Mouse (Mus musculus): ENCODE results near the gene Fars2. TPM values are rescaled to one million over a fixed set of nuclear protein-coding genes. Genes with fewer than 3 reads are reported as not detected.

The Fars2 gene
- polyA plus RNA-seq, 1 experiment from 2014 or later: 31.2 TPM

DNA sequence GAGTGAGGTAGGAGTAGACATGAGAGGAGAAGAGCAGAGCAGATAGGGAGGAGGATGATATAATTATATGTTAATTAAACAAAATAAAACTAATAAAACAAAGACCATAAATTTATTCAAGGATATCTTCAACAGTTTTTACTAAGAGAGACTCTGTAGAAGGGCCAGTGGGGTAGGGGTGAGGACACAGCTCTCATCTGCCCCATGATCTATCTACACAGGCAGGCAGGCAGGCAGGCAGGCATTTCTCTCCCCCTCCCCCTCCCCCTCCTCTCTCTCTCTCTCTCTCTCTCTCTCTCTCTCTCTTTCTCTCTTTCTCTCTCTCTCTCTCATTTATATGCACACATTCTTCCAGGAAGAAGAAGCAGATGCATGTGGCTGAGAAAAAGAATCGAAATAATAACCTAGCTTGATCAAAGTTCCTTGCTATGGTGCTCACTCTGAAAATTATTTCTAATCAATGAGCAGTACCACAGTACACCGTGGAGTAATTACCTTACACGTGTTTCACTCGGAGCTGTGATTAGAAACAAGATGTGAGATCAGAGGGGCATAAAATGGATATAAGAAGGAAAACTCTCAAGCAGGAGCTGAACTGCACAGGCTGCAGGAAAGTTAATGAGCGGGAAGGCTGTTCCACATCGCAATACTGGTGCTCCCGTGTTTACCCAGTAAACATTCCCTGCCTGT, 312.4 kb downstream of the Fars2 start:
- Histone ChIP-seq H3K27me3 (ENCODE audit: control insufficient read depth, insufficient read depth, low read length) (no peaks in the 10 kb centered on the region), H3K4me1 (replicated peaks; ENCODE audit: control insufficient read depth, insufficient read depth, low read length) (0 out of 2 replicates have a peak, but pooled peaks cover 7% of the 10 kb centered on the region), H3K4me3 (replicated peaks; ENCODE audit: low read length) (no peak overlapping the region), H3K27ac (0 out of 2 replicates have a peak overlapping the region, but pooled peaks have one; percentile 1), H3K9me3 (ENCODE audit: control insufficient read depth, low read length) (no peaks in the 10 kb centered on the region), H3K4me2 (replicated peaks) (no peak overlapping the region), H3K9ac (no peak overlapping the region), H3K36me3 (replicated peaks; ENCODE audit: control insufficient read depth, insufficient read depth) (no peaks in the 10 kb centered on the region)
- DNase-seq (ENCODE audit: low spot score): no peak
- no peak; the same call in 1 of the 2 replicates for ATAC-seq (ENCODE audit: low FRiP score)
- WGBS: 57% methylated on average over 7 of the region's 7 CpGs

DNA sequence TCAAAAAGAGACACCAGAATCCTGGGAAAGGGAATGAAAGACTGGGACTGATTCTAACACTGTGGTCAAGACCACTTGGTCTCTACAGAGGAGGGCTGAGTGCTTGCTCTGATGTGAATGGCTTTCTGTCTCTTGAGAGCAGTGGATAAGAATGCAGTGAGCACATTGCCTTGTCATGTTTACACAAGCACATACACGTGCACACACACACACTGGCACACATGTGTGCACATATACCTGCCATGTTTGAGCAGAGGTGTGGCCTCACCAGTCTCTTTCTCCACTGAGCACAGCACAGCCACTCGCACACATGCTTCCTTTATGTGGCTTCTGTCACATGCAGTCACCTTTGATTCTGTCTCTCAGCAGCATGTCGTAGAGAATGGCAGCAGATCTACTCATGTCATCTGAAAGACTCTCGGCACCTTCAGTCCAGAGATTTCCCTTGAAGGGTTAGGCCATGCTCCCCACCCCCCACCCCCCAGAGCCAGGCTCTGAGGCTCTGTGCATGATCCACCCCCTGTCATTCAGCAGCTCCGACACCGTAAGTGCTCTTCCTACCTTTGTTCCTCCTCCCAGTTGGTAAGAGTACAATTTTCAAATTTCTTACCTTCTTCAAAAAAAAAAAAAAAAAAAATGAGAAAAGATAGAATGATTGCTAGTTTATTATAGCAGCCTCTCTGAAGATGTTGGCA, 313.4 kb downstream of the Fars2 start:
- 0 out of 2 replicates have a peak overlapping the region, but pooled peaks have one; percentile 1 for H3K27ac ChIP-seq
- ATAC-seq (ENCODE audit: low FRiP score) (no peak), DNase-seq (ENCODE audit: low spot score) (no peak)
- H3K36me3 ChIP-seq (replicated peaks; ENCODE audit: control insufficient read depth, insufficient read depth): no peaks in the 10 kb centered on the region
- WGBS: 67% methylated on average over 6 of the region's 6 CpGs
- H3K9me3 ChIP-seq (ENCODE audit: control insufficient read depth, low read length): no peaks in the 10 kb centered on the region
- H3K4me2 ChIP-seq (replicated peaks): no peak overlapping the region
- no peak overlapping the region for H3K9ac ChIP-seq
- no peak overlapping the region for H3K4me3 ChIP-seq (replicated peaks; ENCODE audit: low read length)
- H3K4me1 ChIP-seq (replicated peaks; ENCODE audit: control insufficient read depth, insufficient read depth, low read length): 0 out of 2 replicates have a peak, but pooled peaks cover 7% of the 10 kb centered on the region
- H3K27me3 ChIP-seq (ENCODE audit: control insufficient read depth, insufficient read depth, low read length): no peaks in the 10 kb centered on the region

DNA sequence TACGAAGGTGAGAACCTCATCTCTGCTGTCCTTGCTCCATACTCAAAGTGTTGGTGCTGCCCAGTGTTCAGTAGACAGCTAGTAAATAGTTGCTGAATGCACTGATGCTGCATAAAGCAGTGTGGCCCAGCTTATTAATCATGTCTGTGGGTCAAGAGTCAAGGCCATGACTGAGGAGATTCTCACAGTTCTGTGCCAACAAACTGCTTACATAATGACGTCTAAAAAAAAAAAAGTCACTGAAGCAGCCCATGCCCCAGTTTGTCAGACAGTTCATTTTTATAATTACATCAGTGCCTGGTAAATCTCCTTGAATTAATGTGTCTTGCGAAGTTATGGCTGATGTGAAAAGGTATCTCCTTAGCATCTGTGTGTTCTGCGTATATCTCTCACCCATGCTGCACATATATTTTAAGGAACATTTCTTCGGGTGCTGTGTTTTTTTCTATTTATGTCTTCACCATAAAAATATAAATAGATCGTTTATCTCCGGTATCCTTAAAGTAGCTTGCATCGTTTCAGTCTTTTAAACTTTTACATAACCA, 314.8 kb downstream of the Fars2 start:
- no peak overlapping the region for H3K27ac ChIP-seq
- no peak overlapping the region for H3K4me2 ChIP-seq (replicated peaks)
- H3K27me3 ChIP-seq (ENCODE audit: control insufficient read depth, insufficient read depth, low read length): no peaks in the 10 kb centered on the region
- ATAC-seq (ENCODE audit: low FRiP score) (no peak), DNase-seq (ENCODE audit: low spot score) (no peak)
- H3K9me3 ChIP-seq (ENCODE audit: control insufficient read depth, low read length): no peaks in the 10 kb centered on the region
- H3K9ac ChIP-seq: no peak overlapping the region
- no peak overlapping the region for H3K4me3 ChIP-seq (replicated peaks; ENCODE audit: low read length)
- 0 out of 2 replicates have a peak, but pooled peaks cover 7% of the 10 kb centered on the region for H3K4me1 ChIP-seq (replicated peaks; ENCODE audit: control insufficient read depth, insufficient read depth, low read length)
- H3K36me3 ChIP-seq (replicated peaks; ENCODE audit: control insufficient read depth, insufficient read depth): no peaks in the 10 kb centered on the region
- WGBS: 87% methylated on average over 8 of the region's 8 CpGs

DNA sequence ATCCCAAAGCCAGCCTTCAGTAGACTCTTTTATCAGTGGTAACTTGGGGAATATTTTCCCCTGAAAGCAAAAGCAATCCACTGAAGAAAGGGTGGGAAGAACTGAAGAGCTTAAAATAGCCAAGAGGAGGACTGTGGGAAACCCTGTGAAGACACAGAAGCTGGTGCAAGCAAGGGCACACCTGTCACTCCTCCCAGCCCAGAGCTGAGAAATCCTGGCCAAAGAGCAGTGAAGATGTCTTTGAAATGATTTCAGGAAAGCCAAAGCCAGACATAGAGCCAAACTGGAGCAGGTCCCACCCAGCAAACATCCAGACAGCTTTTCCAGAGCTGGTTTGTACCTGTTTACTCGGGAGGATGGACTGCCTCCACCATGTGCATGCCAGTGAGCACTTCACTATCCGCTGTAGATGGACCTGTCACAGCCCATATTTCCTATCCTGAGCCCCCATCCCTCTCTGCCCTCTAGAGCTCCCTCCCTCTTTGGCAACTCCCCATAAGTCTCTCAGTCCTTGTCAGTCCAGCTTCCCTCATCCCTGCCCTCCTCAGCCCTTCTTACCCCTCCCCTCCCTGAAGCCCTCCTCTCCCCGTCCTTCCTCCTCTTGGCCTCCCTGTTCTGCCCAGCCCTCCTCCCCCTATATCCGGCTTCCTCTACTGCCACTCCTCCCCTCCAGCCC, 327.7 kb downstream of the Fars2 start:
- 70% methylated on average over 4 of the region's 4 CpGs for WGBS
- H3K4me1 ChIP-seq (replicated peaks; ENCODE audit: control insufficient read depth, insufficient read depth, low read length): no peaks in the 10 kb centered on the region
- no peak overlapping the region for H3K4me3 ChIP-seq (replicated peaks; ENCODE audit: low read length)
- H3K4me2 ChIP-seq (replicated peaks): no peak overlapping the region
- DNase-seq (ENCODE audit: low spot score) (no peak), ATAC-seq (ENCODE audit: low FRiP score) (no peak)
- no peak overlapping the region for H3K9ac ChIP-seq
- H3K36me3 ChIP-seq (replicated peaks; ENCODE audit: control insufficient read depth, insufficient read depth): no peaks in the 10 kb centered on the region
- H3K9me3 ChIP-seq (ENCODE audit: control insufficient read depth, low read length): no peaks in the 10 kb centered on the region
- 0 out of 2 replicates have a peak, but pooled peaks cover 4% of the 10 kb centered on the region for H3K27me3 ChIP-seq (ENCODE audit: control insufficient read depth, insufficient read depth, low read length)
- H3K27ac ChIP-seq: no peak overlapping the region

DNA sequence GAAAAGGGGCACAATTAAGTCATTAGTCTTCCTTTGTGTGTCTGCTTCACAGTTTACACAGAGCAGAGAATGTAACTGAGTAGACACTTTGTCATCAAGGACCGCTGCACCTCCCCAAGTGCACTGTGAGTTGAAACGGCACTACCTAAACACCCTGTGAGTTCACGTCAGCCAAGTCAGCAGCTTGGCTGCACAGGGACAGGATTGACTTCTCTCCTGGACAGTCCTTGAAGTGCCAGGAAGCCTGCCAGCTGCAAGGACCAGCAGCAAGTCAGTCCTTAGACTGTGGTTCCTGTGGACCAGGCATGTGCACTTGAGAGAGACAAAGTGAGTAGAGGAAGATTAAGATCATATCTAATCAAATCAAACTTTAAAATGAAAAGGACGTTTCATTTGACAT, 330.7 kb downstream of the Fars2 start:
- ATAC-seq (ENCODE audit: low FRiP score): peak; percentile 40; the same call in 1 of the 2 replicates
- WGBS: 39% methylated on average over 4 of the region's 4 CpGs

DNA sequence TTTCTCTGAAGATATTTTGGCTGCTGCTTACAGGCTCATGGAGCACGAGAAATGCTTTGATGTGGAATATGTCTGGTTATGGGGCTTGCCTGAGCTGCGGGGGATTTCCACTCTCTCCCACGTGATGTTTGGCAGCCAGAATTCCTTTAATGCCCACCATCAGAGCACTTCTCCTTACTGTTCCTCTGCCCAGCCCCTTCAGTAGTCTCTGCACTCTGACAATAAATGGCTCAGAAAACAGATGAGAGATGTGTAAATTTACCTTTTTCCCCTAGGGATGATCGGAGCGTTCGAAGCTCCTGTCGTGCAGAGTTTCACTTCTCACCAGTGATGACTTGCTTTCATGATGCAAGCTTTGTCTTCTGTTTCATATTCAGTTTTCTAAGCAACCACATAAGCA, 331.4 kb downstream of the Fars2 start:
- H3K27me3 ChIP-seq (ENCODE audit: control insufficient read depth, insufficient read depth, low read length): 0 out of 2 replicates have a peak, but pooled peaks cover 4% of the 10 kb centered on the region
- H3K4me1 ChIP-seq (replicated peaks; ENCODE audit: control insufficient read depth, insufficient read depth, low read length): no peaks in the 10 kb centered on the region
- H3K27ac ChIP-seq: no peak overlapping the region
- 78% methylated on average over 7 of the region's 7 CpGs for WGBS
- H3K36me3 ChIP-seq (replicated peaks; ENCODE audit: control insufficient read depth, insufficient read depth): no peaks in the 10 kb centered on the region
- H3K4me2 ChIP-seq (replicated peaks): no peak overlapping the region
- H3K4me3 ChIP-seq (replicated peaks; ENCODE audit: low read length): no peak overlapping the region
- ATAC-seq (ENCODE audit: low FRiP score) (no peak), DNase-seq (ENCODE audit: low spot score) (no peak)
- no peaks in the 10 kb centered on the region for H3K9me3 ChIP-seq (ENCODE audit: control insufficient read depth, low read length)
- no peak overlapping the region for H3K9ac ChIP-seq

More for the DNA sequence above, 330.7 kb downstream of the Fars2 start:
- DNase-seq (ENCODE audit: low spot score): no peak
- H3K36me3 ChIP-seq (replicated peaks; ENCODE audit: control insufficient read depth, insufficient read depth): no peaks in the 10 kb centered on the region
- H3K4me3 ChIP-seq (replicated peaks; ENCODE audit: low read length): no peak overlapping the region
- no peaks in the 10 kb centered on the region for H3K4me1 ChIP-seq (replicated peaks; ENCODE audit: control insufficient read depth, insufficient read depth, low read length)
- 0 out of 2 replicates have a peak, but pooled peaks cover 4% of the 10 kb centered on the region for H3K27me3 ChIP-seq (ENCODE audit: control insufficient read depth, insufficient read depth, low read length)
- H3K9ac ChIP-seq: no peak overlapping the region
- H3K4me2 ChIP-seq (replicated peaks): no peak overlapping the region
- H3K27ac ChIP-seq: no peak overlapping the region
- no peaks in the 10 kb centered on the region for H3K9me3 ChIP-seq (ENCODE audit: control insufficient read depth, low read length)

DNA sequence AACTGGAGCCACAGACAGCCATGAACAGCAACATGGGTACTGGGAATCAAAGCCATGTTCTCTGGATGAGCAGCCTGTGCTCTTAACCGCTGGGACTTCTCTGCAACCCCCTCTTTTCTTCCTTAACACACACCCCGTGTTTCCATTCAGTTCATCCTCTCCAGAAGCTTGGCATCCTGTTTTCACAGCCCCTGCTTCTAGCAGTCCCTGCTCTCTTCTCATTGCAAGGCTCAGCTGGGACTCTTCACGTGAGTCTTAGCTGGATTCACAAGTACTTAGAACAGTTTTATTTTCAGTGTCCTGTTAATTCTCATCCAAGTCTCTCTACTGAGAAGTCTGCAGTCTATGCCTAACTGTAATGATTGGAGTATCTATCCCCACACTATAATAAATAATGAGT, 334.2 kb downstream of the Fars2 start:
- no peak for ATAC-seq (ENCODE audit: low FRiP score)
- WGBS: 78% methylated on average over 3 of the region's 3 CpGs

DNA sequence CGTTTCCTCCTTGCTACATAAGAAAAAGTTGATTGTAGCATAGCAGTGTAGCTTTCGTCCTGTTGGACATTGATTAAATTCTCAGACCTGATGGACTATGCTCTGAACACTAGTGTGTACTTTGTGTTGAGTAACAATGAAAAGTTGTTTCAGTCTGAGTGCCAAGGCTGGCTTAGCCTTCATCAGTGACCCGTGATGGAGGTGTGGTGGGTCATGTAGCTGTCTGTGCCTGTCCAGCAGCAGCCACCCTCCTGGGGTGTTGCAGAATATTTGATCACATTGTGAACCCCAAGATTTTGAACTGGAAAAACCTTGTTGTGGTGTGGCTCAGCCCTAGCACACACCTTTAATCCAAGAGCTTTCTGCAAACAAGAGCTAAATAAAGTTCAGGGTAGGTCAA, 343.3 kb downstream of the Fars2 start:
- no peaks in the 10 kb centered on the region for H3K36me3 ChIP-seq (replicated peaks; ENCODE audit: control insufficient read depth, insufficient read depth)
- H3K9me3 ChIP-seq (ENCODE audit: control insufficient read depth, low read length): no peaks in the 10 kb centered on the region
- no peak overlapping the region for H3K27ac ChIP-seq
- ATAC-seq (ENCODE audit: low FRiP score) (no peak), DNase-seq (ENCODE audit: low spot score) (no peak)
- H3K9ac ChIP-seq: no peak overlapping the region
- no peak overlapping the region for H3K4me2 ChIP-seq (replicated peaks)
- no peaks in the 10 kb centered on the region for H3K4me1 ChIP-seq (replicated peaks; ENCODE audit: control insufficient read depth, insufficient read depth, low read length)
- H3K4me3 ChIP-seq (replicated peaks; ENCODE audit: low read length): no peak overlapping the region
- 75% methylated on average over 3 of the region's 3 CpGs for WGBS
- no peaks in the 10 kb centered on the region for H3K27me3 ChIP-seq (ENCODE audit: control insufficient read depth, insufficient read depth, low read length)

More for the DNA sequence above, 334.2 kb downstream of the Fars2 start:
- Histone ChIP-seq H3K36me3 (replicated peaks; ENCODE audit: control insufficient read depth, insufficient read depth) (no peaks in the 10 kb centered on the region), H3K27me3 (ENCODE audit: control insufficient read depth, insufficient read depth, low read length) (0 out of 2 replicates have a peak, but pooled peaks cover 4% of the 10 kb centered on the region), H3K9me3 (ENCODE audit: control insufficient read depth, low read length) (no peaks in the 10 kb centered on the region), H3K9ac (no peak overlapping the region), H3K4me2 (replicated peaks) (no peak overlapping the region), H3K4me3 (replicated peaks; ENCODE audit: low read length) (no peak overlapping the region), H3K4me1 (replicated peaks; ENCODE audit: control insufficient read depth, insufficient read depth, low read length) (no peaks in the 10 kb centered on the region), H3K27ac (no peak overlapping the region)
- DNase-seq (ENCODE audit: low spot score): no peak

DNA sequence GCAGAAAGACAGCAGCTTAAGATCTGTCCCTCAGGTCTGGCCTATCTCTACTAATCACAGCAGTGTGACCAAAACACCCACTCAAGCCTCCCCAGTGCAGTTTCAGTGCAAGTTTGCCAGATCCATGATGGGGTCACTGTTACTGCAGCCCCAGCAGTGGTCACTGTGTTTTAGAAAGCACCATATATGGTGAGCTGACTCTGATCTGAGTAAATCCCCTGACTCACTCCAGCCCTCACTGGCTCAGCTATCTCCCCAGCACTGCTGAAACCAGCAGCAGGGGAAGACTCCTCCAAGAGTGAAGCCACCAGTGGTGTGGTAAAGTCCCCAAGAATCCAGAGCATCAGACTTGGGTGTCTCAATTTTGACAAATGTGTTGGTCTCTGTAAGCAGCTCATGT, 346.5 kb downstream of the Fars2 start:
- no peaks in the 10 kb centered on the region for H3K27me3 ChIP-seq (ENCODE audit: control insufficient read depth, insufficient read depth, low read length)
- H3K4me2 ChIP-seq (replicated peaks): no peak overlapping the region
- H3K9me3 ChIP-seq (ENCODE audit: control insufficient read depth, low read length): no peaks in the 10 kb centered on the region
- H3K4me1 ChIP-seq (replicated peaks; ENCODE audit: control insufficient read depth, insufficient read depth, low read length): no peaks in the 10 kb centered on the region
- no peak overlapping the region for H3K27ac ChIP-seq
- H3K4me3 ChIP-seq (replicated peaks; ENCODE audit: low read length): no peak overlapping the region
- H3K9ac ChIP-seq: no peak overlapping the region
- H3K36me3 ChIP-seq (replicated peaks; ENCODE audit: control insufficient read depth, insufficient read depth): no peaks in the 10 kb centered on the region
- DNase-seq (ENCODE audit: low spot score) (no peak), ATAC-seq (ENCODE audit: low FRiP score) (no peak)

Data from hindbrain, embryonic 14.5 days (tissue).